Mouse (Mus musculus): Measurements from ENCODE around the gene Bag5. TPM values are rescaled to one million over a fixed set of nuclear protein-coding genes. Genes with fewer than 3 reads are reported as not detected.

Gene Bag5
- total and polyA plus RNA-seq, 2 experiments from 2014 or later = 22.7 to 64.3 TPM

DNA sequence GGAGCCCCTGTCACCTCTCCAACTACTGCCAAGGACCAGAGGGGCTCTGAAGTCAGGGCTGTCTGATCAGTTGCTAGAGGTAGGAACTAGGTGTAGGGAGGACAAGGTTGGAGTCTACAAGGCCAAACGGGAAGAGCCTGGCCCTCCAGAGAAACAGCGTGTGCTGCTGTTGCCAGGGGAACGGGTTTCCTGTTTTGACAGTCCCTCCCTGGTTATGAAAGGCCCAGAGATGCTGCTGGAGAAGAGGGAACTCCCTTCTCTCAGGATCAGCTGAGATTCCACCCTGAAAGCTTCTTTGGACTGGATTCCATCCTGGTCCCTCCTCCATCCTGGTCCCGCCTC is 13.0 kb upstream of the Bag5 start:
- ATAC-seq (no peak), DNase-seq (ENCODE audit: low spot score) (no peak)
- no peak overlapping the region for H3K4me2 ChIP-seq (ENCODE audit: low read depth, low read length)
- no peaks in the 10 kb centered on the region for H3K9me3 ChIP-seq (ENCODE audit: low read length)
- 49% methylated on average over 4 of the region's 4 CpGs for WGBS
- H3K9ac ChIP-seq (replicated peaks; ENCODE audit: low read length) = no peak overlapping the region
- peak overlapping the region; percentile 74 for H3K27ac ChIP-seq
- H3K27me3 ChIP-seq (ENCODE audit: insufficient read depth, low read length) = no peaks in the 10 kb centered on the region
- no peak overlapping the region for H3K4me3 ChIP-seq (ENCODE audit: low read length)
- 0 out of 2 replicates have a peak, but pooled peaks cover 7% of the 10 kb centered on the region for H3K4me1 ChIP-seq (ENCODE audit: insufficient read depth, low read length)
- no peak for TF ChIP-seq CTCF (IDR thresholded peaks at IDR 0.05; ENCODE audit: low read depth)
- H3K36me3 ChIP-seq (ENCODE audit: insufficient read depth, low read length) = peaks cover 11% of the 10 kb centered on the region; the same call in 1 of the 2 replicates

DNA sequence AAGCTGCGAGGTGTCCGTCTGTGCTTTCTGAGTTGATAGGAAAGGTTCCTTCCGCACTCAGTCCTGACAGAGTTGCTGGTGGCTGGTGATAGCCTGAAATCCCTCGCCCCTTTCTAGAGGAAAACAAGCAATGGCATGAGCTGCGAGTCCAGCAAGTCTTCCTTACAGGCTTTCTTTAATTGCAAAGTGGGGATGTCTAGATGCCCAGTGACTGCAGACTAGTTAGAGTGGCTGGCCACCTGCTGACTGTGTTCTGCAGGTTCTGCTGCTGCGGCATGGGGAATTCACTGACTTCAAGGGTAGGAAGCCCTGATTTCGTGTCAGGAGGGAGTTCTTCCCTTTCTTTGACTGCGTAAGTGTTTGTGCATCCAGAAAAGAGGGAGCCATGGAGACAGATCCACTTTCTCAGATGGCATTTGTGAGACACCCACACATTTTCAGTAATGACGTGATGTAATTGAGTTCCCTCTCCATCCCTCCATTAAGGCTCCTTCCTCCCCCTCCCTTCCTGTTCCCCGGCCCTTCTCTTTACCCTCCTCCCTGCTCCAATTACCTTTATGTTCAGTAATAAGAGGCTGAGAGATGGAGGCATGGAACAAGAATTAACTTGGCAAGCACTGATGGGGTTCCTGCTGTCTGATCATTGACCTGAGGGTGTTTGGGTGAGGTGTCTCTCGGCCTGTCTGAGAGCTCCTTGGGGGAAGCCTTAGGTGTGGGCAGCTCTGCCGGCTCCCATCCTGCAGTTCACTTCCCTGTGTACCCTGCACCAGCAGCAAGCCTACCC is 12.5 kb upstream of the Bag5 start:
- H3K4me1 ChIP-seq (ENCODE audit: insufficient read depth, low read length) = 0 out of 2 replicates have a peak, but pooled peaks cover 7% of the 10 kb centered on the region
- no peak overlapping the region for H3K4me2 ChIP-seq (ENCODE audit: low read depth, low read length)
- H3K4me3 ChIP-seq (ENCODE audit: low read length) = no peak overlapping the region
- H3K9ac ChIP-seq (replicated peaks; ENCODE audit: low read length) = no peak overlapping the region
- peaks cover 11% of the 10 kb centered on the region; the same call in 1 of the 2 replicates for H3K36me3 ChIP-seq (ENCODE audit: insufficient read depth, low read length)
- 52% methylated on average over 12 of the region's 12 CpGs for WGBS
- TF ChIP-seq CTCF (IDR thresholded peaks at IDR 0.05; ENCODE audit: low read depth) = 0 out of 2 replicates have a peak, but pooled peaks have one; percentile 11
- no peak for DNase-seq (ENCODE audit: low spot score)
- no peaks in the 10 kb centered on the region for H3K9me3 ChIP-seq (ENCODE audit: low read length)
- H3K27ac ChIP-seq = peak overlapping the region; percentile 74
- no peaks in the 10 kb centered on the region for H3K27me3 ChIP-seq (ENCODE audit: insufficient read depth, low read length)
- ATAC-seq = no peak

DNA sequence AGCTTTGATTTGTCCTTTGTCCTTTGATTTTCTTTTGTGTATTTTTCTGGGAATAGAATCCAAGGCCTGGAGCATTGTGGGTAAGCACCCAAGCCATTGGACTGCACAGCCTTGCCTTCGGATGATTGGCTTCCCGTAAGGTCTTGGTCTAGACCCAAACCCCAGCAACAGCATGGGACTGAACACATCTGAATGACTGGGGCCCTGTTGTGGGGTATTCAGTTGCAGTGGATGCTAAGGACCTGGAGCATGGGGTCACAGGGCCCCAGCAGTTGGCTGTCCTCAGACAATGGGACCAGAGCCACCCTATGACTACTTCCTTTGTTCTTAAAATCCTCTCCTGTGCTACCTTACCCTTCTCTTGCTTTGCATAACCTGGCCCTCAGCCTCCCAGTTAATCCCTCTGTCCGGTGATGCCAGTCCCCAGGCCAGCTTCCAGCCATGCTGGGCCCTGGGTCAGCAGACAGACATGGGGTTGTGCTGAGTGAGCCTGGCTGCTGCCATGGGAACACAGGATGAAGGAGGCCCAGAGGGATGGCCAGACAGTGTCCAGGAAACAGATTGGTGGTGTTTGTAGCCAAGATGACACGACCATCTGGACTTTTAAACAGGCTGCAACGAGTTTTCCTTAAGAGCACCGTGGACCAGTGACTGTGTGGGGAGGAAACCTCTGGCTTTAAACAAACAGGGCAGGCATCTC is 11.7 kb upstream of the Bag5 start:
- Histone ChIP-seq H3K27me3 (ENCODE audit: insufficient read depth, low read length) (no peaks in the 10 kb centered on the region), H3K27ac (peak overlapping the region; percentile 74), H3K4me2 (ENCODE audit: low read depth, low read length) (no peak overlapping the region), H3K9me3 (ENCODE audit: low read length) (no peaks in the 10 kb centered on the region), H3K4me3 (ENCODE audit: low read length) (no peak overlapping the region), H3K9ac (replicated peaks; ENCODE audit: low read length) (no peak overlapping the region), H3K4me1 (ENCODE audit: insufficient read depth, low read length) (0 out of 2 replicates have a peak, but pooled peaks cover 7% of the 10 kb centered on the region), H3K36me3 (ENCODE audit: insufficient read depth, low read length) (peaks cover 11% of the 10 kb centered on the region; the same call in 1 of the 2 replicates)
- WGBS = 20% methylated on average over 6 of the region's 6 CpGs
- DNase-seq (ENCODE audit: low spot score) (peak; percentile 78), ATAC-seq (peak; percentile 89)
- TF ChIP-seq CTCF (IDR thresholded peaks at IDR 0.05; ENCODE audit: low read depth) = no peak

DNA sequence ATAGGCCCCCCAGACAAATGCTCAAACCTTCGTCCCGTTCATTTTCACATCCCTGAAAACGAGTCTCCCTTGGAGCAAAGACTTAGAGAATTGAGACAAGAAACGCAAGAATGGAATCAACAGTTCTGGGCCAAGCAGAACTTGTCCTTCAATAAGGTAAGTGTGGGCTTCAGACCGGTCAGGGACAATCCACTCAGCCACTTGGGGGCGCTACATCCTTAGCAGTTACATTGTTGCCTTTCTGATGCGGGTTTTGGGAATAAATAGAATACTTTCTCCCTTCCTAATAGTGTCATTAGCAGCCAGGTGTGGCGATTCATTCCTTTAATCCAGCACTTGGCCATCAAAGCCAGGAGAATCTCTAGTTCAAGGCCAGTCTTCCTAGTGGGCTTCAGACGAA is 9.6 kb upstream of the Bag5 start:
- no peaks in the 10 kb centered on the region for H3K9me3 ChIP-seq (ENCODE audit: low read length)
- 0 out of 2 replicates have a peak, but pooled peaks cover 3% of the 10 kb centered on the region for H3K36me3 ChIP-seq (ENCODE audit: insufficient read depth, low read length)
- DNase-seq (ENCODE audit: low spot score) = peak; percentile 65
- H3K9ac ChIP-seq (replicated peaks; ENCODE audit: low read length) = no peak overlapping the region
- 73% methylated on average over 9 of the region's 9 CpGs for WGBS
- H3K27ac ChIP-seq = no peak overlapping the region
- no peaks in the 10 kb centered on the region for H3K27me3 ChIP-seq (ENCODE audit: insufficient read depth, low read length)
- H3K4me2 ChIP-seq (ENCODE audit: low read depth, low read length) = no peak overlapping the region
- H3K4me1 ChIP-seq (ENCODE audit: insufficient read depth, low read length) = peaks cover 11% of the 10 kb centered on the region; the same call in 1 of the 2 replicates
- H3K4me3 ChIP-seq (ENCODE audit: low read length) = no peak overlapping the region
- peak; percentile 67 for TF ChIP-seq CTCF (IDR thresholded peaks at IDR 0.05; ENCODE audit: low read depth)
- ATAC-seq = no peak

DNA sequence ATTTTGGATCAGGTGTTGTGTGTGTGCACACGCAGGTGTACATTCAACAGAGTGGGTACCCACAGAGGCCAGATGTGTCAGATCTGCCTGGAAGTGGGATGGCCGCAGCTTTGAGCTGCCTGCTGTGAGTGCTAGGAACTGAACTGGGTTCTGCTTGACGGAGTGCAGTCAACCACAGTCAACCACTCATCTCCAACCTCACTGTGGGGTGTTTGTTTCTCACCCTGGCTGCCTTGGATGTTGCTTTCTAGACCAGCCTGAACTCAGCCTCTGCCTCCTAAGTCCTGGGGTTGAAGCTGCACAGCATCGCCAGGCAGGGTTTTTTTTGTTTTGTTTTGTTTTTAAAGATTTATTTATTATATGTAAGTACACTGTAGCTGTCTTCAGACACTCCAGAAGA is 7.2 kb upstream of the Bag5 start:
- ATAC-seq = no peak

DNA sequence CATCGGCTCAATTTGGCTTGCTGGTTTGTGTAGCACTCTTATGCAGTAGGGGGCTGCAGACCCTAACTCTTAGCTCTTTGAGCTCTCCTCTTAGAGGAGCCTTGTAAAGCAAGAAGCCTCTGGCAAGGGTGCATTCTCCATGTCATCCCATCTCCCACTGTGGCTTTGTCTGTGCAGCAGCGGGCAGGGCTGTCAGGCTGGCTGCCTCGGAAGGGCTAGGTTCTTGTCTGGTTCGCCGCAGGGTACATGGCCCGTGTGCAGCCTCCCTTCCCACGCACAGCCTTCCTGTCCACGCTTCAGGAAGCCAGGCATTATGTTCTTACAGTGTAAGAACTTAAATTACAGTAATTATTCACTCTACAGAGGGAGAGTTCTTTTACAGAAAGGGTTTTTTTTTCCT is 5.6 kb upstream of the Bag5 start:
- Histone ChIP-seq H3K27ac (peak overlapping the region; percentile 74), H3K36me3 (ENCODE audit: insufficient read depth, low read length) (no peaks in the 10 kb centered on the region), H3K27me3 (ENCODE audit: insufficient read depth, low read length) (no peaks in the 10 kb centered on the region), H3K9ac (replicated peaks; ENCODE audit: low read length) (0 out of 2 replicates have a peak overlapping the region, but pooled peaks have one; percentile 17), H3K4me2 (ENCODE audit: low read depth, low read length) (0 out of 2 replicates have a peak overlapping the region, but pooled peaks have one; percentile 5), H3K9me3 (ENCODE audit: low read length) (no peaks in the 10 kb centered on the region), H3K4me1 (ENCODE audit: insufficient read depth, low read length) (peaks cover 4% of the 10 kb centered on the region; the same call in 1 of the 2 replicates), H3K4me3 (ENCODE audit: low read length) (no peak overlapping the region)
- no peak for TF ChIP-seq CTCF (IDR thresholded peaks at IDR 0.05; ENCODE audit: low read depth)
- DNase-seq (ENCODE audit: low spot score) (peak; percentile 53), ATAC-seq (no peak; the same call in 1 of the 2 replicates)
- 20% methylated on average over 8 of the region's 8 CpGs for WGBS

More for the DNA sequence above, 7.2 kb upstream of the Bag5 start:
- Histone ChIP-seq H3K9ac (replicated peaks; ENCODE audit: low read length) (no peak overlapping the region), H3K9me3 (ENCODE audit: low read length) (no peaks in the 10 kb centered on the region), H3K27me3 (ENCODE audit: insufficient read depth, low read length) (no peaks in the 10 kb centered on the region), H3K36me3 (ENCODE audit: insufficient read depth, low read length) (0 out of 2 replicates have a peak, but pooled peaks cover 3% of the 10 kb centered on the region), H3K4me2 (ENCODE audit: low read depth, low read length) (no peak overlapping the region), H3K27ac (no peak overlapping the region), H3K4me1 (ENCODE audit: insufficient read depth, low read length) (peaks cover 4% of the 10 kb centered on the region; the same call in 1 of the 2 replicates), H3K4me3 (ENCODE audit: low read length) (no peak overlapping the region)
- TF ChIP-seq CTCF (IDR thresholded peaks at IDR 0.05; ENCODE audit: low read depth) = no peak
- no peak for DNase-seq (ENCODE audit: low spot score)
- 84% methylated on average over 4 of the region's 4 CpGs for WGBS
